Mouse (Mus musculus): ENCODE measurements around the gene Dnajc4.

The Dnajc4 gene

GRCm38 (mm10) chr19:6992011-6992858 is at the start of gene Dnajc4:
Dnajc4 (minus strand) TSS chr19:6992572.
- peak; percentile 96 for DNase-seq

GRCm38 (mm10) chr19:7041171-7041570 is 48.8 kb upstream of the Dnajc4 start:
- DNase-seq, result no peak

- no peak for DNase-seq
Measured at GRCm38 (mm10) chr19:7040637-7041130, 48.3 kb upstream of the Dnajc4 start.

GRCm38 (mm10) chr19:7039841-7040636 is 47.7 kb upstream of the Dnajc4 start, which contains the start of gene Stip1:
Stip1 (minus strand) TSS chr19:7039967.
- DNase-seq, result peak; percentile 98

GRCm38 (mm10) chr19:7039088-7039720 is 46.8 kb upstream of the Dnajc4 start:
- peak; percentile 37 for DNase-seq

GRCm38 (mm10) chr19:7034006-7034405 is 41.6 kb upstream of the Dnajc4 start:
- no peak for DNase-seq

GRCm38 (mm10) chr19:7029531-7029930 is 37.2 kb upstream of the Dnajc4 start:
- no peak for DNase-seq

GRCm38 (mm10) chr19:7020224-7020641 is 27.9 kb upstream of the Dnajc4 start:
- peak; percentile 70 for DNase-seq

GRCm38 (mm10) chr19:7019191-7019590 is 26.8 kb upstream of the Dnajc4 start, which contains the start of gene Fermt3:
Fermt3 (minus strand) TSS chr19:7019469.
- DNase-seq, result peak; percentile 55

- no peak for DNase-seq
Measured at GRCm38 (mm10) chr19:7018546-7018945, 26.2 kb upstream of the Dnajc4 start.

- DNase-seq, result no peak
Measured at GRCm38 (mm10) chr19:7017541-7018457, 25.4 kb upstream of the Dnajc4 start.

GRCm38 (mm10) chr19:7014481-7015135 is 22.2 kb upstream of the Dnajc4 start:
- DNase-seq, result no peak

- no peak for DNase-seq
Measured at GRCm38 (mm10) chr19:7013984-7014383, 21.6 kb upstream of the Dnajc4 start.

GRCm38 (mm10) chr19:7012426-7012825 is 20.1 kb upstream of the Dnajc4 start:
- DNase-seq, result no peak

GRCm38 (mm10) chr19:7006892-7007593 is 14.7 kb upstream of the Dnajc4 start:
- DNase-seq, result no peak

GRCm38 (mm10) chr19:6999360-7000063 is 7.1 kb upstream of the Dnajc4 start:
- DNase-seq, result no peak

- no peak for DNase-seq
Measured at GRCm38 (mm10) chr19:6997721-6998290, 5.4 kb upstream of the Dnajc4 start.

GRCm38 (mm10) chr19:6996006-6996405 is 3.6 kb upstream of the Dnajc4 start, which contains the start of the genes Nudt22 and Trpt1:
Nudt22 (minus strand) TSS chr19:6996117.
Trpt1 (plus strand) TSS chr19:6996131.
- DNase-seq, result peak; percentile 88

GRCm38 (mm10) chr19:6995255-6995991 is 3.1 kb upstream of the Dnajc4 start:
- DNase-seq, result no peak
